ENCODE assay signal across 12 mouse cellular contexts in the genomic region with DNA sequence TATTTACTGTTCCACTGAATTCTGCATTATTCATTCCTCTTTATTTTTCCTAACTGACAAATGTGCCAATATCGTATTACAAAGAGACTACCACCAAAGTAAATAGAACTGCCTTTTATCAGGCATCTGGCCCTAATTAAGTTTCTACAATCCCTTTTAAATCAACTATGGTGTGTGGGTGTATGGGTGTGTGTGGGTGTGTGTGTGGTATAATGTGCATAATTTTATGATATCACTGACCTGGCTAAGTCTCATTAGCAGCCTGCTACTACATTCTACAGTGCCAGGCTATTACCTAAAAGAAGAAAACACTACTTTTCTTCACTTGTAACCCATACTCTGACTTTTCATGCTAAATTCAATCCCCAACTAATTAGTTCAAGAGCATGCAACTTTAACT.
"Had no signal": no experiment of that assay in that cellular context is flagged by ENCODE, and none has a peak within 500 bp of the region (broad histone marks: within the 10 kb centered on the region; RNA-seq: fewer than 3 reads in every experiment).

No protein-coding gene starts in this region.

- DNase-seq: layer of hippocampus, adult 9-11 months; layer of hippocampus, postnatal 36 days; lung, adult 2 months; lung, postnatal 36 days; right cerebral cortex, postnatal 14 days; thymus, adult 2 months; thymus, postnatal 36 days had no signal

- H3K4me3 ChIP-seq: liver, embryonic 15.5 days; midbrain, embryonic 13.5 days; stomach, embryonic 15.5 days had no signal

- H3K9me3 ChIP-seq: liver, embryonic 15.5 days; midbrain, embryonic 13.5 days; stomach, embryonic 15.5 days had no signal

- H3K4me1 ChIP-seq: liver, embryonic 15.5 days; midbrain, embryonic 13.5 days; stomach, embryonic 15.5 days had no signal

- H3K27ac ChIP-seq: liver, embryonic 15.5 days; midbrain, embryonic 13.5 days; stomach, embryonic 15.5 days had no signal

- H3K27me3 ChIP-seq: liver, embryonic 15.5 days; midbrain, embryonic 13.5 days; stomach, embryonic 15.5 days had no signal

- H3K4me2 ChIP-seq: liver, embryonic 11.5 days; liver, embryonic 15.5 days; midbrain, embryonic 13.5 days; stomach, embryonic 15.5 days had no signal

- ATAC-seq: lung, postnatal 0 days; midbrain, embryonic 13.5 days had no signal

- H3K9ac ChIP-seq: liver, embryonic 15.5 days; midbrain, embryonic 13.5 days; stomach, embryonic 15.5 days had no signal

- H3K36me3 ChIP-seq: liver, embryonic 15.5 days; midbrain, embryonic 13.5 days; stomach, embryonic 15.5 days had no signal
